Mouse (Mus musculus) bone marrow, adult 2 months (tissue): ENCODE data around the gene Bcl7c.

Source experiments
- CTCF ChIP-seq: fragments of 200-500 bp; IDR thresholded peaks from 2 replicates; pipeline ENCODE4 v1.5.1; 2011; ENCODE audit warnings: low read length, control low read depth; ENCODE audit not compliant: control insufficient read depth, insufficient read depth
- POLR2A ChIP-seq: fragments of 200-500 bp; IDR thresholded peaks from 2 replicates; pipeline ENCODE4 v1.6.1; 2011; ENCODE audit warnings: low read depth, mild to moderate bottlenecking, control low read depth, low read length, borderline replicate concordance; ENCODE audit not compliant: control insufficient read depth

DNA sequence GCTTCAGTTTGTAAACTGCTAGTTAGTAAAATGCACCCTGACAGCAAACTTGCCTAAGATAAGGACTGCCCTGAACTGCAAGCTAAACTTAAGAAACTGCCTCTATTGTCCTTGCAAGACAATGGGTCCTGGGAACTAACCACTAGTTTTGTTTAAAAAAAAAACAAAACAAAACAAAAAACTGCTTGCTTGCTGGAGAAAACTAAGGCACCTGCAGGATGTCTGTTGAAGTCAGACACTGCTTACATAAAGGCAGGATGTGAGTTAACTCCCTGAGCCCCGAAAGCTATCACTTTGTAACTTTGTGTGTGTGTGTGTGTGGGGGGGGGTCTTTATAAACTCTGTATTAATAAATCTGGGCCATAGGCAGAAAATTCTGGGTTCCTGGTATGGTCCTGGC is 91.9 kb downstream of the Bcl7c start:
- TF ChIP-seq POLR2A (no peak), CTCF (no peak)
